Mouse (Mus musculus) lung, adult 2 months (tissue): ENCODE results near the gene Ttc3.

ENCODE experiments used
- CTCF ChIP-seq: fragments of 200-500 bp; IDR thresholded peaks from 2 replicates; pipeline ENCODE4 v1.5.1; 2011; ENCODE audit warnings: mild to moderate bottlenecking, low read length, control low read depth; ENCODE audit not compliant: insufficient read depth
- POLR2A ChIP-seq: fragments of 200-500 bp; IDR thresholded peaks from 2 replicates; pipeline ENCODE4 v1.6.1; 2011; ENCODE audit warnings: low read depth, mild to moderate bottlenecking, control low read depth, low read length, borderline replicate concordance; ENCODE audit errors: extremely low read depth

- TF ChIP-seq CTCF (no peak), POLR2A (no peak)
These were observed 43.7 kb downstream of the Ttc3 start for GRCm38 (mm10) chr16:94414151-94414550.
